Mouse (Mus musculus) liver, postnatal 0 days (tissue): ENCODE measurements around the gene Dhdh.

Experiments used
- CTCF ChIP-seq: sonication (generic); IDR thresholded peaks from 2 replicates; pipeline ENCODE4 v1.5.1; 2016; ENCODE audit warnings: antibody characterized with exemption, low read depth
- EP300 ChIP-seq: IDR thresholded peaks from 2 replicates; pipeline ENCODE4 v1.6.1; 2016; ENCODE audit warnings: antibody characterized with exemption, low read depth, mild to moderate bottlenecking

DNA sequence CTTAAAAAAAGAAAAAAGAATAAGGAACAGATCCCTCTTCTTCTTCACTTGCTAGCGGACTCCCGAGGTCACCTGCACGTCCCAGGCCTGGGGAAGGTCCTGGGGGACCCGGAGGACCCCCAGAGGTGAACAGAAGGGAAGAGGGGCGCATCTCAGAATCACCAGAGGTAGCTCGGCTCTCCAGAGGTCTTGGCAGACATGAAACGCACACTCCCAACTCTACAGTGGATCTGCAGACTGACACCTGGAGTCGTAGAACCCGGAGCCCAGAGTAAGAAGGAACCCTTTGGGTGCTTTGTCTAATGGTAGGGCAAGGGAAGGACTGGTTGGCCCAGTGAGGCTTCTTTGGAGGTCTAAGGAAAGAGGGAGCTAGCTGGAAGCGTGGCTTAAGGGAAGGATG lies 49.0 kb upstream of the Dhdh start:
- TF ChIP-seq CTCF (no peak), EP300 (no peak)
